Mouse (Mus musculus): ENCODE measurements around the gene Nrg3.

Gene Nrg3

DNA sequence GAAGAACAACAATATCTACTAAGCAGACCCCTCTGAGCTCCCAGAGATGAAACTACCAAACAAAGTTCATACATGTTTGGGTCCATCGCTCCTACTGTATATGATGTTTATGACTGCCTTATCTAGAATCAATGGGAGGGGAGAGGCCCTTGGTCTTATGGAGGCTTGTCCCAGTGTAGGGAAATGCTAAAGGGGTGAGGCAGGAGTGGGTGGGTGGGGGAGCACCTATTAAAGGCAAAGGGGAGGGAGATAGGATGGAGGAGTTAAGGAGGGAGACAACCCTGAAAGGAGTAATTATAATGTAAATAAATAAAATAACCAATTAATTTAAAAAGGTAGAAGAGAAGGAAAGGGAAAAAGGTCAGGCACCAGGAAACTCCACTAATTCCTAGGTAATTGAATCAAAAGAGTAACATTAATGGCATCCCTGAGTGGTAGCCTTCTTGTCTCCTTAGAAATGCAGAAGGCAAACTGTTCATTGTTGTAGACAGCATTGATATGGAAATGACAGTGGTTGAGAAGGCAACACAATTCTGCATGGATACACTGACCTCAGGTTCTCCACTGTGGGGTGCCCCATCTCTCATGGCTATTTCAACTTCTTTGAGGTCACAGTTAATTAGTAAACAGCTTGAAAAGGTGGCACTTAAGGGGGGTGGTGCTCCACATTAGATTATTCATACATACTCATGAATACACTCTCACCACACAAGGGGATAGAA, 1152.1 kb downstream of the Nrg3 start:
- no peak for DNase-seq (ENCODE audit: extremely low read depth, insufficient read length, low spot score)

Data from 3134 (cell line).